Mouse (Mus musculus): Measurements from ENCODE around the gene Ankfy1. TPM values are rescaled to one million over a fixed set of nuclear protein-coding genes. Genes with fewer than 3 reads are reported as not detected.
"Not testable (repeated sequence)": the region's sequence is repeated elsewhere in the genome, so short reads cannot be mapped to it uniquely, and the experiment has no call there.

Ankfy1 gene
- total RNA-seq, 2 experiments from 2014 or later: 34.4 to 35.4 TPM

GRCm38 (mm10) chr11:72769061-72769460 lies 79.3 kb downstream of the Ankfy1 start:
- Histone ChIP-seq H3K27ac (no peak overlapping the region), H3K4me3 (no peak overlapping the region)
- TF ChIP-seq CTCF (IDR thresholded peaks at IDR 0.05): no peak
- intact Hi-C loops (cut with DNase I): no loop called here
- no peak for DNase-seq (ENCODE audit: extremely low spot score in 1 of 2, low spot score in 2 of 2)

- intact Hi-C loops (cut with DNase I): no loop called here
- no peak for DNase-seq (ENCODE audit: extremely low spot score in 1 of 2, low spot score in 2 of 2)
- Histone ChIP-seq H3K27ac (no peak overlapping the region), H3K4me3 (no peak overlapping the region)
- TF ChIP-seq CTCF (IDR thresholded peaks at IDR 0.05): no peak
Observed at GRCm38 (mm10) chr11:72770324-72770723, 80.5 kb downstream of the Ankfy1 start.

- intact Hi-C loops (cut with DNase I): no loop called here
- no peak for TF ChIP-seq CTCF (IDR thresholded peaks at IDR 0.05)
- H3K4me3 ChIP-seq: no peak overlapping the region
- H3K27ac ChIP-seq: no peak overlapping the region
- DNase-seq (ENCODE audit: extremely low spot score in 1 of 2, low spot score in 2 of 2): no peak
Observed at GRCm38 (mm10) chr11:72770816-72771215, 81.0 kb downstream of the Ankfy1 start.

GRCm38 (mm10) chr11:72771461-72771860 lies 81.7 kb downstream of the Ankfy1 start:
- Histone ChIP-seq H3K4me3 (no peak overlapping the region), H3K27ac (no peak overlapping the region)
- no peak for DNase-seq (ENCODE audit: extremely low spot score in 1 of 2, low spot score in 2 of 2)
- intact Hi-C loops (cut with DNase I): no loop called here
- TF ChIP-seq CTCF (IDR thresholded peaks at IDR 0.05): no peak

- DNase-seq (ENCODE audit: extremely low spot score in 1 of 2, low spot score in 2 of 2); intact Hi-C loops (cut with DNase I): not testable (repeated sequence)
Observed at GRCm38 (mm10) chr11:72772611-72773010, 82.8 kb downstream of the Ankfy1 start.

GRCm38 (mm10) chr11:72778957-72779356 lies 89.2 kb downstream of the Ankfy1 start:
- intact Hi-C loops (cut with DNase I): no loop called here
- TF ChIP-seq CTCF (IDR thresholded peaks at IDR 0.05): no peak
- H3K4me3 ChIP-seq: no peak overlapping the region
- no peak for DNase-seq (ENCODE audit: extremely low spot score in 1 of 2, low spot score in 2 of 2)
- H3K27ac ChIP-seq: no peak overlapping the region

More at GRCm38 (mm10) chr11:72772611-72773010, 82.8 kb downstream of the Ankfy1 start:
- peak; percentile 27 for TF ChIP-seq CTCF (IDR thresholded peaks at IDR 0.05)
- H3K4me3 ChIP-seq, H3K27ac ChIP-seq: not testable (repeated sequence)

GRCm38 (mm10) chr11:72782103-72782502 lies 92.3 kb downstream of the Ankfy1 start:
- H3K4me3 ChIP-seq: no peak overlapping the region
- H3K27ac ChIP-seq: no peak overlapping the region
- no peak for DNase-seq (ENCODE audit: extremely low spot score in 1 of 2, low spot score in 2 of 2)
- intact Hi-C loops (cut with DNase I): no loop called here
- TF ChIP-seq CTCF (IDR thresholded peaks at IDR 0.05): no peak

- Histone ChIP-seq H3K27ac (no peak overlapping the region), H3K4me3 (no peak overlapping the region)
- intact Hi-C loops (cut with DNase I): no loop called here
- TF ChIP-seq CTCF (IDR thresholded peaks at IDR 0.05): no peak
- DNase-seq (ENCODE audit: extremely low spot score in 1 of 2, low spot score in 2 of 2): no peak
Observed at GRCm38 (mm10) chr11:72782503-72782902, 92.7 kb downstream of the Ankfy1 start.

GRCm38 (mm10) chr11:72792033-72792432 lies 102.2 kb downstream of the Ankfy1 start:
- TF ChIP-seq CTCF (IDR thresholded peaks at IDR 0.05): no peak
- no peak overlapping the region for H3K27ac ChIP-seq
- intact Hi-C loops (cut with DNase I): no loop called here
- H3K4me3 ChIP-seq: no peak overlapping the region
- no peak for DNase-seq (ENCODE audit: extremely low spot score in 1 of 2, low spot score in 2 of 2)

- Histone ChIP-seq H3K4me3 (peak overlapping the region; percentile 93), H3K27ac (peak overlapping the region; percentile 96)
- intact Hi-C loops (cut with DNase I): loop anchor here (5.0 kb wide), 1 partner anchor 188 kb away; the partner anchor contains the start of gene Ube2g1
- TF ChIP-seq CTCF (IDR thresholded peaks at IDR 0.05): no peak
- DNase-seq (ENCODE audit: extremely low spot score in 1 of 2, low spot score in 2 of 2): no peak
Observed at GRCm38 (mm10) chr11:72795149-72795454, 105.3 kb downstream of the Ankfy1 start.

- intact Hi-C loops (cut with DNase I): loop anchor here (5.0 kb wide), 1 partner anchor 188 kb away; the partner anchor contains the start of gene Ube2g1
- peak within 1 kb of the TSS; percentile 96 for H3K27ac ChIP-seq
- peak within 1 kb of the TSS; percentile 93 for H3K4me3 ChIP-seq
- TF ChIP-seq CTCF (IDR thresholded peaks at IDR 0.05): no peak; the same call in 1 of the 2 replicates
- peak; percentile 90 to 94 for DNase-seq (ENCODE audit: extremely low spot score in 1 of 2, low spot score in 2 of 2)
Observed at GRCm38 (mm10) chr11:72795455-72796295, 105.9 kb downstream of the Ankfy1 start, which contains the start of the genes Cyb5d2 and Zzef1. TSS of gene Cyb5d2 (minus strand) at chr11:72796142. TSS of gene Zzef1 (plus strand) at chr11:72796226.

GRCm38 (mm10) chr11:72796296-72796687 lies 106.5 kb downstream of the Ankfy1 start:
- no peak for DNase-seq (ENCODE audit: extremely low spot score in 1 of 2, low spot score in 2 of 2)
- intact Hi-C loops (cut with DNase I): loop anchor here (5.0 kb wide), 1 partner anchor 189 kb away; the partner anchor contains the start of gene Ube2g1

More at GRCm38 (mm10) chr11:72796296-72796687, 106.5 kb downstream of the Ankfy1 start:
- peak overlapping the region; percentile 93 for H3K4me3 ChIP-seq
- TF ChIP-seq CTCF (IDR thresholded peaks at IDR 0.05): no peak
- peak overlapping the region; percentile 96 for H3K27ac ChIP-seq

Measured in left cerebral cortex, adult 2 months (tissue).